Mouse (Mus musculus): ENCODE measurements around the gene Hmgn5. TPM values are rescaled to one million over a fixed set of nuclear protein-coding genes. Genes with fewer than 3 reads are reported as not detected.

The Hmgn5 gene
- total RNA-seq (2021) = 10 to 100 TPM; 12.8 to 16.1 TPM
- long read RNA-seq, experiment 1, transcript Hmgn5-201 (6 exons, 1,934 nt) = major isoform, 13 of 15 reads
- long read RNA-seq, experiment 1, partial matches to known transcripts = 2 of 15 reads
- long read RNA-seq, experiment 1, other reads (novel, unspliced or antisense) = 0 of 15 reads
- long read RNA-seq, experiment 2, transcript Hmgn5-201 (6 exons, 1,934 nt) = major isoform, 31 of 35 reads
- long read RNA-seq, experiment 2, partial matches to known transcripts = 0 of 35 reads
- long read RNA-seq, experiment 2, other reads (novel, unspliced or antisense) = 4 of 35 reads

DNA sequence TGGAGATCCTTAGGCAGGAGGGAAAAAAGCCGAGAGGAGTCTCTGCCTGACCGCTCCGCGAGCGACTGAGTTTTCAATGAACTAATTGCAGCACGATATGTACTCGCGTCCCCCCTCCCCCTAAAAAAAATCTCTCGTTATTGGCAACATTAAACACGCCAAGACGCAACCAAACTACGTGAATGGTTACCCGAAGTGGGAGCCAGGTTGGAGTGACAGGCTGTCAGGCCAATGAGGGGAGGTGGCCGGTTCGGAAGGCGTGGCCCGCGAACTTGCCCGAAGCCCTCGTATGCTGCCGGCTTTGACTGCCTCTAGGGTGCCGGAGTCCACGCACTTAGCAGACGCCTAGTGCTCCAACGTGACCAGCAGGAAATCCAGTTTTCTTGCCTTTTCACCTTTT is at the start of gene Hmgn5:
Gene Hmgn5 (minus strand): TSS at position 122 of the 400 bp plus-strand sequence.
- peak; percentile 57 to 77 for DNase-seq (ENCODE audit: low spot score in 2 of 2)

DNA sequence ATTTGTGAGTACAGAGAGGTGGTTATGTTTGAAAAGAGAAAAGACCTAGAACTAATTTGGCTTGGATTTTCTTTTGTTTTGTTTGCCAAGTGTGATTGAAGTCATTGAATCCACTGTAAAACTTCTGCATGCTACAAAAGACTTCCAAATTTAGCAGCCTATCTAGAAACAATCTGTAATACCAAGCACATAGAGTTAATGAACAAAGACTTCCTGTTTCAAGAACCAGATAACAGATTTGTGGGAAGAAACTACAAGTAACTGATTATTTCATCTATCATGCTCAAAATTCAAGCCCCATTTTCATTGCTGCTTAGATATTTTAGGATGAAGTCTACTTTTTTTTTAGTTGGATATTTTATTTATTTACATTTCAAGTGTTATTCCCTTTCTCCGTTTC is 34.6 kb upstream of the Hmgn5 start:
- no peak for DNase-seq (ENCODE audit: low spot score in 2 of 2)

DNA sequence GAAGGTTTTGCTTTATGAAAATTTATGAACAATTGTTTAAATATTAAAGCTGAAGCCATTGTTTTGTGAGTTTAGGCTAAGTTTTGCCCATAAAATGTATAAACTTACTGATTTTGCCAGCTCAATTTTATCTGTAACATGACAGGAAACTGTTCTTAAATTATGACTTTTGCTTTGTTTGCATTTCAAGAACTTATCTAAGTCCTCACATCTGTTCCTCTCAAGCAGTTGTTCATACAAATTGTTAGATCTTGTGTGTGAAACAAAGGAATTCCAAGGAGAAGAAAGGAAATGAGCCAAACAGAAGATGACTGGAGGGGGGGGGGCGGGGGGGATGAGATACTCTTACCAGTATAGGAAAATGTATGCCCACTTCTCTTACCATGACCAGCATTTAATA is 13.0 kb upstream of the Hmgn5 start:
- DNase-seq (ENCODE audit: low spot score in 2 of 2) = no peak

DNA sequence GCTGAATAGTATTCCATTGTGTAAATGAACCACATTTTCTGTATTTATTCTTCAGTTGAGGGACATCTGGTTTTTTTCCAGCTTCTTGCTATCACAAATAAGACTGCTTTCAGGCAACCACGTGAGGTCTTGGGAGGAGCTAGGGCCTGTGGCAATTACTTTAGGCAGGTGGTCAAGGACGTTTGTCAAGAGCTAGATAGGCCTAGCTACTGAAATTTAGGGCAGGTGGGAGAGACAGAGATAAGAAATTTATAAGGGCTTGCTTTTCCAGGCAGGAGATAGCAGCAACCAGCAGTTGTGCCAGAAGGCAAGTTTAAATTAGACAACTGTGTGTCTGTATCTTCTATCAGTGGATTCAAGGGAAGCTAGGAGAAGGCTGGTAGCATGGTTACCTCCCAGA is 7.7 kb upstream of the Hmgn5 start:
- no peak for DNase-seq (ENCODE audit: low spot score in 2 of 2)

DNA sequence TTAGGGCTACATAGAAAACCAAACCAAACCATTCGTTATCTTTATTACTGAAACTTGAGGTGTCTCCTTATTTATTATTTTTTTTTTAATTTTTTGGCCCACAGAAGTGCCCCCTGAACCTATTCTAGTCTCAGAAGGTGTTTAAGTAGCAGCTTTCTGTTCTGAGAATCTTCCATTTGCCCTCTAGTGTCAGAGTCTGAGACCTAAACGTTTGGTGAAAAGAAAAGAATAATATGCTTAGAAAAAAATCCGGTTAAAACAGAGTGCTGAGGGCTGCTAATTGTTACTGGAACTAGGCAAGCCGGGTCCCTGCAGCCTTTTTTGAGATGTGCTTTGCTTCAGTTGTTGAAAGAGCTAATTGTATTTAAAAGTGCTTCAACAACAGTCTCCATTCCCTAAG is 962 bp upstream of the Hmgn5 start:
- DNase-seq (ENCODE audit: low spot score in 2 of 2) = no peak

DNA sequence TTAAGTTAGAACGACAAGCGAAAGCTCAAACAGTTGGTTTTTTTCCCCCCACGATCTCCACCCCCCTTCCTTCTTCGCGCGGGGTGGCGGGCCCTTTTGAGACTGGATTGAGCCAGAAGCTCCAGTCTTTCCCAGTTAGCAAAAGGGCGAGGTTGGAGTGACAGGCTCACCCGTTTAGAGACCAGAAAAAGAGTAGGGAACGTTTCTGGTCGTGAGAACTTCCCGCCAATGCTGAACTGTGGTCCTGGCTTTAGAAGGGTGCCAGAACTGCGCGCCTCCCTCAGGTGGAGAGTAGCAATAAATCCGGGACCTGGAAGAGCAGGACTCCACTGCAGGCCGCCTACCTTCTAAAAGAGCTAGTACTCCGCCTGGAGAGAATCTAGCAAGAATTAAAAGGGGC is 482 bp upstream of the Hmgn5 start:
- DNase-seq (ENCODE audit: low spot score in 2 of 2) = no peak

DNA sequence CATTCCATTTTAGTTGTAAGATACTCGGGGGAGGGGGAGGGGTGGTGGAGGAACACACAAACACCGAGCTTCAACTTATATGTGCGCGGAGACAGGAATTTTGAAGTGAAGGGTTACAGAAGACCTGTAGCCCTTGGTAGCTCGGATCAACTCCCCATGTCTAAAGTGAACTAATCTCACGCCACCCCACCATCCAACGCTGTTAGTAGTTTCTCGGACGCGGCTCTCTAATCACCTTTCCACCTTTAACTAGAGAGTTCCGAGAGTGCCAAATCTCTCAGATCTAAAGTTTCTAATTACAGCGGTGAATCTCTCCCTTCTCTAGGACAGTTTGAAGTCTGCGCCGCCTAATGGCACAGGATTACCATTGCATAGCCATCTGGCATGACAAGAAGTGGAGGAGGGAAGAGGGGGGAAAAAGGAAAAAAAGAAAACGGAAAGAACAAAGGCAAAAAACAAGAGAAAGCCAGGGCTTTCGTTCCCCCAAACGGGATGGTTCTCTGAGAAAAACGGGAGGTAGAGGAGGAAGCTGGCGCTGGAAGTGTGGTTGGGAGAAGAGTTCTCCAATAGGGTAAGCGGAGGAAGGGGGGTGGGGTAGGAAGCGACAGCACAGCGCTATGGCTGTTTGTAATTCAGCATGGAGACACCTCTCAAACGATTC is 703 bp downstream of the Hmgn5 start:
- DNase-seq (ENCODE audit: low spot score in 2 of 2) = peak in 1 of 2 experiments; percentile 12

DNA sequence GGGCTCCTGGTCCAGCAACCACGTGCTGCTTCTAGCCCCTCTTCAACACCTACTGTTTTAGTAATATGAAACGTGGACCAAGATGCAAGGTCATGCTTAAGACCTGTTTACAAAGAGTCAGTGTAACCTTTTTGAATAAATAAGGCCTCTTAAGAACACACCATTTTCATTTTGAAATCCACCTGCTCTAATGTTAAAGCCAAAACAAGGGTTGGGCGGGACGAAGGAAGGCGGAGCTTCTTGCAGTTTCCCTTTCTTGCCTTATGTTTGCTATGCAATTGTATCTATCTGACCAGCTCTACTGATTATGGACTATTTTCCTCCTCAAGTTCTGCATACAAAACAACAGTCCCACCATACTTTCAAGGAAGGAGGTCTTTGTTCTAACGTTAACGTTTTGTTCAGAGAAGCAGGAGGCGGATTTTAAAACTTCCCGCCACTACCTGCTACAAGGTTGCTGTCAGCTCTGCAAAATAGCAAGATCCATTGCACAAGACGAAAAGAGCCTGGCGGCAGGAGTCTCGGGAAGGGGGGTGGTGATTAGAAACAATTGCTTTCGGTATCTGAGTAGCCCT is 1.5 kb downstream of the Hmgn5 start:
- DNase-seq (ENCODE audit: low spot score in 2 of 2) = no peak

DNA sequence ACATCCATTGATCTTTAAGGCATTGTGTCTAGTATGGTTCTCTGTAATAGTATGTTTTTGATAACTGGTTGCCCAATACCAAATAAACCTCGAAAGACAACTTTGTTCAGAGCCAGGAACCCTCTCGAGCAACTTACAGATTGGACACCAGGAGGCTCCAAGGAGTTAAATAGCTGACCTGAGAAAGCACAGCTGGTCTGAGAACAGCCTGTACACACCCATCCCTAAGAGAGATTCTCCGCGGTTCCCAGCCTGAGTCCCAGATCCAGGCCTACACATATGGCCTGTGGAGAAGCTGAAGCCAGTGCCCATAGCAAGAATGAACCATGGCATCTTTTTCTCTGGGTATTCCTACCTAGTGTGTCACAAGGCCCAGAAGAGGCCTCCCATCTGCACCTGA is 11.9 kb downstream of the Hmgn5 start:
- DNase-seq (ENCODE audit: low spot score in 2 of 2) = no peak

Other genes with a start within 250 kb of the Hmgn5 start
- gene Brwd3, start 179.0 kb downstream of the Hmgn5 start, total RNA-seq (2021) = 10 to 100 TPM; 14.2 to 14.8 TPM
- 100 to 1,000 TPM; 100 to 108 TPM for gene Sh3bgrl, start 82.0 kb upstream of the Hmgn5 start, total RNA-seq (2021)
- under 1 TPM; 0.54 to 0.76 TPM for gene Gm6377, start 183.4 kb upstream of the Hmgn5 start, total RNA-seq (2021)